Mouse (Mus musculus) C2C12 (cell line): ENCODE data around the gene Ccdc162.

Experiments
- CEBPB ChIP-seq: IDR thresholded peaks from one replicate; pipeline ENCODE4 v1.6.1; 2011; ENCODE audit warnings: low read depth, mild to moderate bottlenecking, control low read depth, moderate library complexity
- CTCF ChIP-seq: IDR thresholded peaks from one replicate; pipeline ENCODE4 v1.5.1; 2011; ENCODE audit not compliant: control insufficient read depth, insufficient read depth, insufficient read length
- FOSL1 ChIP-seq: IDR thresholded peaks from one replicate; pipeline ENCODE4 v1.8.0; 2011; ENCODE audit warnings: mild to moderate bottlenecking, low read length; ENCODE audit not compliant: poor library complexity, insufficient read depth, severe bottlenecking
- MYOD1 ChIP-seq: IDR thresholded peaks from one replicate; pipeline ENCODE4 v1.6.1; 2011; ENCODE audit warnings: low read depth; ENCODE audit not compliant: control insufficient read depth, insufficient read length
- MYOG ChIP-seq: IDR thresholded peaks from one replicate; pipeline ENCODE4 v1.6.1; 2011; ENCODE audit not compliant: control insufficient read depth, insufficient read length; ENCODE audit errors: extremely low read depth
- USF1 ChIP-seq: IDR thresholded peaks from one replicate; pipeline ENCODE4 v1.6.1; 2011; ENCODE audit warnings: low read depth, mild to moderate bottlenecking, control low read depth, moderate library complexity

GRCm38 (mm10) chr10:41697040-41697439 lies 19.4 kb downstream of the Ccdc162 start:
- TF ChIP-seq CTCF (no peak), FOSL1 (no peak), CEBPB (no peak), MYOG (no peak), USF1 (no peak), MYOD1 (no peak)
